Mouse (Mus musculus): Measurements from ENCODE around the gene Rps27.
"Not testable (repeated sequence)": the region's sequence is repeated elsewhere in the genome, so short reads cannot be mapped to it uniquely, and the experiment has no call there.

The Rps27 gene

GRCm38 (mm10) chr3:90213377-90213866 is at the start of gene Rps27, which contains the start of gene Rab13:
TSS of gene Rps27 (minus strand) at chr3:90213651.
TSS of gene Rab13 (plus strand) at chr3:90213695.
- peak; percentile 82 for DNase-seq

- DNase-seq: no peak
These were observed 45.1 kb upstream of the Rps27 start for GRCm38 (mm10) chr3:90258521-90258920.

GRCm38 (mm10) chr3:90256731-90257530 is 43.5 kb upstream of the Rps27 start:
- peak; percentile 94 for DNase-seq

GRCm38 (mm10) chr3:90255784-90256353 is 42.4 kb upstream of the Rps27 start:
- DNase-seq: no peak

- DNase-seq: no peak
These were observed 41.7 kb upstream of the Rps27 start for GRCm38 (mm10) chr3:90255194-90255565.

- no peak for DNase-seq
These were observed 41.2 kb upstream of the Rps27 start for GRCm38 (mm10) chr3:90254419-90255193.

GRCm38 (mm10) chr3:90253653-90254418 is 40.4 kb upstream of the Rps27 start, which contains the start of gene Crtc2:
TSS of gene Crtc2 (plus strand) at chr3:90254163.
- peak; percentile 95 for DNase-seq

- DNase-seq: not testable (repeated sequence)
These were observed 39.7 kb upstream of the Rps27 start for GRCm38 (mm10) chr3:90253174-90253573.

- not testable (repeated sequence) for DNase-seq
These were observed 39.2 kb upstream of the Rps27 start for GRCm38 (mm10) chr3:90252659-90253058.

- DNase-seq: not testable (repeated sequence)
These were observed 38.3 kb upstream of the Rps27 start for GRCm38 (mm10) chr3:90251731-90252226.

- no peak for DNase-seq
These were observed 37.3 kb upstream of the Rps27 start for GRCm38 (mm10) chr3:90250791-90251190.

- no peak for DNase-seq
These were observed 35.3 kb upstream of the Rps27 start for GRCm38 (mm10) chr3:90248746-90249100.

- DNase-seq: peak; percentile 85
These were observed 34.7 kb upstream of the Rps27 start, which contains the start of gene Slc39a1 for GRCm38 (mm10) chr3:90247960-90248745. TSS of gene Slc39a1 (plus strand) at chr3:90248172.

GRCm38 (mm10) chr3:90247630-90247959 is 34.1 kb upstream of the Rps27 start:
- DNase-seq: no peak

GRCm38 (mm10) chr3:90245406-90245805 is 32.0 kb upstream of the Rps27 start:
- no peak for DNase-seq

GRCm38 (mm10) chr3:90242984-90243775 is 29.7 kb upstream of the Rps27 start, which contains the start of gene Creb3l4:
TSS of gene Creb3l4 (minus strand) at chr3:90243512.
- no peak for DNase-seq

- no peak for DNase-seq
These were observed 28.4 kb upstream of the Rps27 start for GRCm38 (mm10) chr3:90241669-90242358.

- no peak for DNase-seq
These were observed 27.8 kb upstream of the Rps27 start for GRCm38 (mm10) chr3:90241251-90241650.

GRCm38 (mm10) chr3:90231507-90232333 is 18.3 kb upstream of the Rps27 start, which contains the start of gene Jtb:
TSS of gene Jtb (plus strand) at chr3:90231597.
- peak; percentile 88 for DNase-seq

Data from cerebellum, adult 11 months (tissue).